Mouse (Mus musculus): Measurements from ENCODE around the gene Lhx8. TPM values are rescaled to one million over a fixed set of nuclear protein-coding genes. Genes with fewer than 3 reads are reported as not detected.

The Lhx8 gene
- total RNA-seq, 2 experiments from 2014 or later = not detected

DNA sequence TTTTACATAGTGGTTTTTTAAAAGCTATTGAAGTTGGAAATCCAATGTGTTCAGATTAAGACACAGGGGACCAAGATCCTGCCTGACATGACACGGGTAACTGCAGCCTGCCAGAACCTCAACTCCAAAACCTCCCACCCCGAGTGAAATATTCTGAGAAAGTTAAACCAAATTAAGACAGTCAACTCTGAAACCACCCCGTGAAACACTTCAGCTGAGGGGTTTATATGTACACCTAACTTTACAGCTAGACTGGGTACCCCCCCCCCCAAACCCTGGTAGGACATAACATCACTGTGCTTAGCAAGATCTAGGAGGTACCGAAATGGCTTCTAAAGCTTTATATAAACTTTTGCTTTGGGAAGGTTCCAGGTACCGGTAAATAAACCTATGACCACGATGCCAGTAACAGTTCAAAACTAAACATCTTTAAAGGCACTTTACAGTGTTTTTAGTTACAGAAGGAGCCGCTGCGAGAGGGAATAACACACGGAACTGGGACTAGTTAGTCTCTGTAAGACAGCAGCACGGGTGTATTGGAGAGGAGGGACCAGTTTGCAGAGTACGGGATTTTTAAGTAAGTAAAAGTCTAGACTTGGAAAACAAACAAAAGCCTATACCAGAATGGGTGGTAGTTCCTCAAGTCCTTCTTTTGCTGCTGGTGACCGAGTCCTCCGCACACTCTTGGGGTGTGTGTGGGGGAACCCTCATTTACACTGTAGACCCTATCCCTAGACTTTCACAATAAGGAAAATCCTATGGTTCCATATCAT lies 3.2 kb downstream of the Lhx8 start:
- ATAC-seq (ENCODE audit: poor library complexity, severe bottlenecking) = no peak

- ATAC-seq (ENCODE audit: poor library complexity, severe bottlenecking) = no peak
Measured at GRCm38 (mm10) chr3:154321921-154322574, 8.4 kb downstream of the Lhx8 start.

GRCm38 (mm10) chr3:154317651-154318248 lies 12.7 kb downstream of the Lhx8 start:
- ATAC-seq (ENCODE audit: poor library complexity, severe bottlenecking) = 0 out of 2 replicates have a peak, but pooled peaks have one; percentile 47

GRCm38 (mm10) chr3:154305163-154305884 lies 25.1 kb downstream of the Lhx8 start:
- no peak for ATAC-seq (ENCODE audit: poor library complexity, severe bottlenecking)

GRCm38 (mm10) chr3:154301102-154301501 lies 29.4 kb downstream of the Lhx8 start:
- no peak for ATAC-seq (ENCODE audit: poor library complexity, severe bottlenecking)

GRCm38 (mm10) chr3:154300006-154300405 lies 30.5 kb downstream of the Lhx8 start:
- ATAC-seq (ENCODE audit: poor library complexity, severe bottlenecking) = no peak

DNA sequence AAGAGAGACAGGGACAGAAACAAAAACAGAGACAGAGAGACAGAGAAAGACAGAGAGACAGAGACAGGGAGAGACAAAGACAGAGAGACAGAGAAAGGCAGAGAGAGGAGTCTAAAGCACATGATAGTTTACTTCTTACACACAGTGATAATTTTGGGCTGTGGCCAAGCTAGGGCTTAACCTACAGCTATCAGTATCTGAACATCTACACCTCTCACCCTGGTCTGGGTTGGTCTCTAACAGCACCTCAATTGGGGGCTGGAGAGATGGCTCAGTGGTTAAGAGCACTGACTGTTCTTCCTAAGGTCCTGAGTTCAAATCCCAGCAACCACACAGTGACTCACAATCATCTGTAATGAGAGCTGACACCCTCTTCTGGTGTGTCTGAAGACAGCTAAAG lies 32.0 kb downstream of the Lhx8 start:
- no peak for ATAC-seq (ENCODE audit: poor library complexity, severe bottlenecking)

- no peak for ATAC-seq (ENCODE audit: poor library complexity, severe bottlenecking)
Measured at GRCm38 (mm10) chr3:154297499-154297898, 33.0 kb downstream of the Lhx8 start.

DNA sequence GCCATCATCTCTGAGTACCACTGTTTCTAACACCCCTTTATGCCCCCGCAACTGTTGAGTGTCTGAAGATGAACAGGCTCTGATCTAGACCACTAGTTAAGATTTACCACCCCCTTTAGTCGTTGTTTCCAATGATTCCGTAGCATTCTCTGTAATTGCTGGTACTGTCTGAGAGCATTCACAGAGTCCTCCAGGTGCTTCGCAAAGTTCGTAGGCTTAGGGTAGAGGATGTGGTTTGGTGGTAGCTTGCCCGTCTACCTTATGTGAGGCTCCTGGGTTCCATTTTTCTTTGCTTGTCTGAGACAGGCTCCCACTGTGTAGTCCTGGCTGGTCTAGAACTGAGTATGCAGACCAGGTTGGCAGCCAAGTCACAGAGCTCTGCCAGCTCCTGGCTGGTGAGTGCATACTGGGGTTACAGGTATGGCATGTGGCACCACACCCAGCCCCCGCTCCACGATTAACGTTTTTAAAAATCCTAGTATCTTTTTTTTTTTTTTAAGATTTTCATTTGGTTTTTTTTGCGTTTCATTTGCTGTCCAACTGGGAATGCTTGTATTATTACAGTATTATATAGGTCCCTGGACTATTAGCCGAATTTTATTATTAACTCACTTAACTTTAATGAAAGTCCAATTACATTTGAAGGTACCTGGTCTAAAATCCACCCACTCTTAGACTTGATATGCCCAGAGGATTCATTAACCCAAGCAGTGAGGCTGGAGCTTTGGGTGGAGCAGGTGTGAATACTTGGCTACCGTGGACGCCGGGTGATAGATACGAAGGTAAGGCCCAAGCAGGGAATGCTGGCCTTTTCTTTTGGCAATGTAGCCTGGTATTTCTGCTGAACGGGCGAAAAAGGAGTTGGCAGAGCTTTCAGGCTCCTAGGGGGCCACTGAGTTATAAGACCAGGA lies 35.3 kb downstream of the Lhx8 start:
- no peak for ATAC-seq (ENCODE audit: poor library complexity, severe bottlenecking)

DNA sequence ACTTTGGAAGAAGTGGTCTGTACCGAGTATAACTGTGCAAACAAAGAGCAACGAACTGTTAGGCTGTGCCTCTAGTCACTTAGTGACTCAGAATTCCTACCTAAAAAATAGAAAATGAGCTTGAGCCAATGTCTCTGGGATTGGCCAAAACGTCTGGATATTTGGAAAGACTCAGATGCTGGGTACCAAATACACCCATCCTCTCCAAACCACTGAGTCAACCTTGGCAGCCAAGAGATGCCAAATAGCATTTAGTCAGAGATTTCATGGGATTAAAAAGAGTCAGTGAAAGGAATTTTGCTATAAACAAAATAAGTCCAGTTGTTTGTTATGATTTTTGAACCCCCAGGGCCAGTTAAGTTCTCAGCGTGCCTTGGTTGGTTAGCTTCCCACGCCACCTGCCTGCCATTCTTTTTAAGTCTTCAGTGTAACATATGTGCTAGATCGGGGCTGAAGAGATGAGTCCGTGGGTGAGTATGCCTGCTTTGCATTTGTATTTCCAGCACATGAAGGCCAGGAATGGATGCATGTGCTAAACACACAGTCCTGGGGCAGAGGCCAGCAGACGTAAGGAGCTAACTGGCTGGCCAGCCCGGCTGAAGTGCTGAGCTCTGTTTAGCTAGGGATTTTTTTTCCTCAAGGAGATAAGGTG lies 36.5 kb downstream of the Lhx8 start:
- no peak for ATAC-seq (ENCODE audit: poor library complexity, severe bottlenecking)

GRCm38 (mm10) chr3:154292126-154292525 lies 38.3 kb downstream of the Lhx8 start:
- no peak for ATAC-seq (ENCODE audit: poor library complexity, severe bottlenecking)

GRCm38 (mm10) chr3:154290351-154290750 lies 40.1 kb downstream of the Lhx8 start:
- ATAC-seq (ENCODE audit: poor library complexity, severe bottlenecking) = no peak

GRCm38 (mm10) chr3:154288429-154289069 lies 41.9 kb downstream of the Lhx8 start:
- peak; percentile 58 for ATAC-seq (ENCODE audit: poor library complexity, severe bottlenecking)

GRCm38 (mm10) chr3:154287217-154287616 lies 43.2 kb downstream of the Lhx8 start:
- no peak for ATAC-seq (ENCODE audit: poor library complexity, severe bottlenecking)

GRCm38 (mm10) chr3:154285351-154285750 lies 45.1 kb downstream of the Lhx8 start:
- no peak for ATAC-seq (ENCODE audit: poor library complexity, severe bottlenecking)

DNA sequence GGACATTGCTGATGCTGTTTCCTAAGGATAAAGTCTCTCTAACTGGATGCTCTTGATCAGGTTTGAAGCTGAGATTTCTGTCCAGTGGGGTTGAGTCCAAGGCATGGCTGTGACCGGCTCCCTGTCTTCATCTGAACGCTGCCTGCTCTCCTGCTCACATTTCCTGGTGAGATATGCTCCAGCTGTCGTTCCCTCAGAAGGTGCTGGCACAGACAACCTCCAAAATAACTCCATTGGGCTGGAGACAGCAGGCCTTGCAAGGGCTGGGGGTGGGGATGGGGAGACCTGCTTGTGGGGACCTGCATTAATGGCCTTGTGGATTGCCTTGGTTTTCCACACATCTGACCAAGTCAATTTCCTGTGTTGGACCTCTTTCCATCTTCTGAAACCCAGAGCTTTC lies 46.2 kb downstream of the Lhx8 start:
- no peak for ATAC-seq (ENCODE audit: poor library complexity, severe bottlenecking)

DNA sequence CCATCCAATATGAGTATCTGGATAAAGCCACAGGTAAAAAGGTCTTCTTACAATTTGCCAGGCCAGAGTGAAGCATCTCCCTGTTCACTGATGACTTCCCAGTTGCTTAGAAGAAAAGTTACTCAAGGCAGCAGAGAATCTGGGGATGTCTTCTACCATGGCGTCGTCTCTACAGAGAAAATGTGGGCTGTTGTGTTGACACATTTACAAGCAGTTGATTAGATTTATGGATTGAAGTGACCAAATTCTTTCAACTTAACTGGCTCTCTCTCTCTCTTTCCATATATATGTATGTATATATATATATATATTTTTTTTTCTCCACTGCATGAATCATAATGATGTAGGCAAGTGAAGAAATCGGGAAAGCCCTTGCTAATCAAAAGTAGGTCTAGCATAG lies 55.8 kb downstream of the Lhx8 start:
- ATAC-seq (ENCODE audit: poor library complexity, severe bottlenecking) = no peak

- ATAC-seq (ENCODE audit: poor library complexity, severe bottlenecking) = peak; percentile 95
Measured at GRCm38 (mm10) chr3:154269757-154270366, 60.6 kb downstream of the Lhx8 start.

DNA sequence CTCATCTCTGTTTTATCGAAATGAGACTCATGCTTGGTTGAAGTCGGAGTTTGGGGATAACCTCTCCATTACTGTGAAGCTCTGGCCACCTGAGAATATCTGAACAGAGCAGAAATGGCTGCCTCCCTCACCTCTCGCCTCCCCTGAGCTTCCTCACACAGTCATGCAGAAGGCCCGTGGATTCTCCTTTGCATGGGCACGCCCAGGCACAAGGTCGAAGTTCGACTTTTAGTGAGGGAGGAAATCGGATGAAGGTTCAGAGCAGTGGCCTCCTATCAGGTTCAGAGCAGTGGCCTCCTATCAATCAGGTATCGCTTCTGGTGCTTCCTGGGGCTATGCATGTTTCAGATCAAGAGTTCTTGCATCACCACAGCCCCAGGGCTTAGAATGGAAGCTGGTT lies 62.1 kb downstream of the Lhx8 start:
- ATAC-seq (ENCODE audit: poor library complexity, severe bottlenecking) = no peak

Measured in megakaryocyte, adult 5-6 weeks (primary cell).